Mouse (Mus musculus) small intestine, adult 2 months (tissue): Measurements from ENCODE around the gene Sag. TPM values are rescaled to one million over a fixed set of nuclear protein-coding genes. Genes with fewer than 3 reads are reported as not detected.

Experiments
- H3K27ac ChIP-seq: fragments of 200-500 bp; 2 replicates; pipeline ENCODE4 v1.5.1; 2012; ENCODE audit warnings: low read depth, low read length, control low read depth, inconsistent platforms; ENCODE audit not compliant: insufficient read depth
- H3K27me3 ChIP-seq: fragments of 200-500 bp; 2 replicates; pipeline ENCODE4 v1.6.1; 2012; ENCODE audit warnings: mild to moderate bottlenecking, moderate library complexity, low read length, inconsistent platforms; ENCODE audit not compliant: control insufficient read depth, insufficient read depth
- H3K36me3 ChIP-seq: fragments of 200-500 bp; 2 replicates; pipeline ENCODE4 v1.6.1; 2012; ENCODE audit warnings: mild to moderate bottlenecking, low read length, control low read depth, inconsistent platforms; ENCODE audit not compliant: control insufficient read depth, insufficient read depth
- H3K4me1 ChIP-seq: fragments of 200-500 bp; 2 replicates; pipeline ENCODE4 v1.6.1; 2012; ENCODE audit warnings: low read length, inconsistent platforms, mixed read lengths; ENCODE audit not compliant: control insufficient read depth, insufficient read depth, insufficient read length
- H3K4me3 ChIP-seq: fragments of 200-500 bp; 2 replicates; pipeline ENCODE4 v1.5.1; 2012; ENCODE audit warnings: low read depth, mild to moderate bottlenecking, control low read depth, inconsistent platforms, low read length, moderate library complexity
- CTCF ChIP-seq: fragments of 200-500 bp; IDR thresholded peaks from 2 replicates; pipeline ENCODE4 v1.5.1; 2012; ENCODE audit warnings: low read depth, mild to moderate bottlenecking, control low read depth, inconsistent platforms, low read length, moderate library complexity, mixed read lengths; ENCODE audit not compliant: insufficient replicate concordance, insufficient read length; ENCODE audit errors: extremely low read depth
- POLR2A ChIP-seq: fragments of 200-500 bp; IDR thresholded peaks from 2 replicates; pipeline ENCODE4 v1.6.1; 2012; ENCODE audit warnings: low read depth, mild to moderate bottlenecking, control low read depth, inconsistent platforms, low read length, moderate library complexity
- WGBS: fragments of 180-500 bp; shearing (Covaris S2); methylation state at CpG from one replicate; pipeline ENCODE4 v1.1.7; 2018; 5-methylcytosine and 5-hydroxymethylcytosine counted together
- polyA plus RNA-seq: library from polyadenylated mRNA; depleted of rRNA; stranded (reverse); fragments of >200 nt; gene quantifications from 2 replicates; pipeline ENCODE4 v1.2.3, GENCODE M21; 2012

Sag gene
- polyA plus RNA-seq, 1 experiment: 0.16 TPM

GRCm38 (mm10) chr1:87792438-87793137 lies 10.9 kb upstream of the Sag start:
- TF ChIP-seq CTCF (no peak), POLR2A (no peak)

GRCm38 (mm10) chr1:87793138-87793449 lies 10.4 kb upstream of the Sag start:
- Histone ChIP-seq H3K27ac (no peak overlapping the region), H3K27me3 (no peaks in the 10 kb centered on the region), H3K4me3 (no peak overlapping the region), H3K36me3 (peaks cover 49% of the 10 kb centered on the region), H3K4me1 (no peaks in the 10 kb centered on the region)
- 95% methylated on average over 6 of the region's 6 CpGs for WGBS
- no peak for TF ChIP-seq POLR2A

More at GRCm38 (mm10) chr1:87792438-87793137, 10.9 kb upstream of the Sag start:
- no peak overlapping the region for H3K4me3 ChIP-seq
- H3K4me1 ChIP-seq: no peaks in the 10 kb centered on the region
- 78% methylated on average over 4 of the region's 4 CpGs for WGBS
- peaks cover 49% of the 10 kb centered on the region for H3K36me3 ChIP-seq
- H3K27me3 ChIP-seq: no peaks in the 10 kb centered on the region
- H3K27ac ChIP-seq: no peak overlapping the region

- Histone ChIP-seq H3K27me3 (no peaks in the 10 kb centered on the region), H3K27ac (no peak overlapping the region), H3K4me1 (no peaks in the 10 kb centered on the region), H3K36me3 (peaks cover 17% of the 10 kb centered on the region), H3K4me3 (no peak overlapping the region)
- 78% methylated on average over 1 of the region's 1 CpGs for WGBS
- TF ChIP-seq POLR2A (no peak), CTCF (no peak)
Observed at GRCm38 (mm10) chr1:87797702-87798101, 5.8 kb upstream of the Sag start.

GRCm38 (mm10) chr1:87798306-87798705 lies 5.2 kb upstream of the Sag start:
- TF ChIP-seq CTCF (no peak), POLR2A (no peak)
- 82% methylated on average over 2 of the region's 2 CpGs for WGBS
- H3K27ac ChIP-seq: no peak overlapping the region
- H3K4me1 ChIP-seq: no peaks in the 10 kb centered on the region
- no peak overlapping the region for H3K4me3 ChIP-seq
- H3K27me3 ChIP-seq: no peaks in the 10 kb centered on the region
- H3K36me3 ChIP-seq: peaks cover 11% of the 10 kb centered on the region

- 100% methylated on average over 1 of the region's 1 CpGs for WGBS
- TF ChIP-seq CTCF (no peak), POLR2A (no peak)
- Histone ChIP-seq H3K36me3 (no peaks in the 10 kb centered on the region), H3K4me3 (no peak overlapping the region), H3K27ac (no peak overlapping the region), H3K4me1 (no peaks in the 10 kb centered on the region), H3K27me3 (no peaks in the 10 kb centered on the region)
Observed at GRCm38 (mm10) chr1:87807751-87808150, 4.3 kb downstream of the Sag start.

- Histone ChIP-seq H3K27me3 (no peaks in the 10 kb centered on the region), H3K36me3 (no peaks in the 10 kb centered on the region)
- 81% methylated on average over 7 of the region's 7 CpGs for WGBS
Observed at GRCm38 (mm10) chr1:87811391-87811790, 7.9 kb downstream of the Sag start.

GRCm38 (mm10) chr1:87812061-87812460 lies 8.6 kb downstream of the Sag start:
- Histone ChIP-seq H3K4me1 (no peaks in the 10 kb centered on the region), H3K27me3 (no peaks in the 10 kb centered on the region), H3K4me3 (no peak overlapping the region), H3K36me3 (no peaks in the 10 kb centered on the region), H3K27ac (no peak overlapping the region)
- 44% methylated on average over 10 of the region's 10 CpGs for WGBS
- TF ChIP-seq POLR2A (no peak), CTCF (no peak)

More at GRCm38 (mm10) chr1:87811391-87811790, 7.9 kb downstream of the Sag start:
- no peak for TF ChIP-seq POLR2A
- TF ChIP-seq CTCF: no peak
- Histone ChIP-seq H3K4me1 (no peaks in the 10 kb centered on the region), H3K27ac (no peak overlapping the region), H3K4me3 (no peak overlapping the region)

GRCm38 (mm10) chr1:87813155-87813554 lies 9.7 kb downstream of the Sag start:
- Histone ChIP-seq H3K4me1 (no peaks in the 10 kb centered on the region), H3K27me3 (no peaks in the 10 kb centered on the region), H3K4me3 (no peak overlapping the region), H3K27ac (no peak overlapping the region), H3K36me3 (no peaks in the 10 kb centered on the region)
- WGBS: 84% methylated on average over 6 of the region's 6 CpGs
- no peak for TF ChIP-seq CTCF
- TF ChIP-seq POLR2A: no peak
